Mouse (Mus musculus): ENCODE results near the gene Rab5c.

Rab5c gene

GRCm38 (mm10) chr11:100702081-100702851 lies 35.7 kb downstream of the Rab5c start:
- peak; percentile 41 to 70 for DNase-seq (ENCODE audit: low read depth in 2 of 2, low spot score in 2 of 2)

- DNase-seq (ENCODE audit: low read depth in 2 of 2, low spot score in 2 of 2): no peak
Observed at GRCm38 (mm10) chr11:100701301-100701700, 36.7 kb downstream of the Rab5c start.

GRCm38 (mm10) chr11:100700710-100701109 lies 37.3 kb downstream of the Rab5c start:
- no peak for DNase-seq (ENCODE audit: low read depth in 2 of 2, low spot score in 2 of 2)

GRCm38 (mm10) chr11:100697921-100698320 lies 40.1 kb downstream of the Rab5c start:
- DNase-seq (ENCODE audit: low read depth in 2 of 2, low spot score in 2 of 2): no peak

DNA sequence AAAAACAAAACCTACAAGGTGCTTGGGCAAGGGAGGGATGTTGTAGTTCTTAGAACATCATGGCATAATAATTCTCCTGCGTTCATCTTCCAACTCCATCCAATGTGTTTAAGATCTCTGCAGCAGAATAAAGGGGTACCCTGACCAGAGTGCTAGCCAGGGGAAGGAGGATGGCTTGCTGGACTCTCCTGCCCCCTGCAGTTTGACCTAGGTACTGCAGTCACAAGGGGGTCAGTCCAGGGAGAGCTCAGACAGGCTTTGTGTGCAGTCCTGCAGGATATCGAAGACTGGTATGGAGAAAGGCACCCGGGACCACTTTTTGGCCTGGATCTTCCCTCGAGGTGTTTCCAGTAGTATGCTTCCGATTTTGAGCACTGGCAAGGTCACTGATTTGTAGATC lies 43.1 kb downstream of the Rab5c start:
- peak; percentile 72 to 77 for DNase-seq (ENCODE audit: low read depth in 2 of 2, low spot score in 2 of 2)

DNA sequence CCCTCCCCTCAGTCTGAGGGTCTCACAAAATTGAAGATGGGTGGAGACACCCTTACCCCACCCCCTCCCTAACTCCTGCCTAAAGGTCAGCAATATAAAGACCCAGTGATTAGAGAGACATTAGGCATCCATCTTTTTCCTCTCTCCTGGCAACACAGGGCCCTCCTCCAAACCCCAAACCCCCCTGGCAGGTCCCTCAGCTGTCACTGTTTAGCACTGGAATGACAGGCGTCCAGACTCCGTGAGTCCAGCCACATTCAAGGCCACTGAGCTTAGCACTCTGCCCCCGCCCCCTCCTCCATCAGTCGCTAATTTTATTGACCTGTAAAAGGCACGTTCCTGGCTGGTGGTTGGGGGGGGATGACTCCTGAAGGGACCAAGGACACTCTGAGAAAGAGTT lies 44.9 kb downstream of the Rab5c start:
- no peak for DNase-seq (ENCODE audit: low read depth in 2 of 2, low spot score in 2 of 2)

GRCm38 (mm10) chr11:100692164-100692616 lies 45.8 kb downstream of the Rab5c start, which contains the start of gene Zfp385c:
TSS of gene Zfp385c (minus strand) at chr11:100692455.
- no peak for DNase-seq (ENCODE audit: low read depth in 2 of 2, low spot score in 2 of 2)

DNA sequence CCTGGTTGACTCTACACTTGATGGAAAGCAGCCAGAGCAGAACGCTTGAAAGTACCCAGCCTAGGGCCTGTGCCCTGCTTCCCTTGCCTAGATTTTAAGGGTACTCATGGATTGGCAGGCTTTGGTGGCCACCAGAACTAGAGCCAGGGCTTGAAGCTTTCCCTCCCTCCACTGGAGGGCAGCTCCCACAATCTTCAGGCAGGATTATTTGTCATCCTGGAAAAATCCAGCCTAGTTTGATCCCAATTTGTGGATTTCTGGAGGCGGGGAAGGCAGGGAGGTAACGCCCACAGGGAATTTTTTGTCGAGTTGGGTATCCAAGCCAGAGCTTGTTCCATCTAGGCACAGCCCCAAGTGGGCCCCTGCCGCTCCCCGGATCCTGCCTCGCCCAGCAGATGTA lies 47.6 kb downstream of the Rab5c start:
- no peak for DNase-seq (ENCODE audit: low read depth in 2 of 2, low spot score in 2 of 2)

- DNase-seq (ENCODE audit: low read depth in 2 of 2, low spot score in 2 of 2): no peak
Observed at GRCm38 (mm10) chr11:100688443-100688842, 49.6 kb downstream of the Rab5c start.

DNA sequence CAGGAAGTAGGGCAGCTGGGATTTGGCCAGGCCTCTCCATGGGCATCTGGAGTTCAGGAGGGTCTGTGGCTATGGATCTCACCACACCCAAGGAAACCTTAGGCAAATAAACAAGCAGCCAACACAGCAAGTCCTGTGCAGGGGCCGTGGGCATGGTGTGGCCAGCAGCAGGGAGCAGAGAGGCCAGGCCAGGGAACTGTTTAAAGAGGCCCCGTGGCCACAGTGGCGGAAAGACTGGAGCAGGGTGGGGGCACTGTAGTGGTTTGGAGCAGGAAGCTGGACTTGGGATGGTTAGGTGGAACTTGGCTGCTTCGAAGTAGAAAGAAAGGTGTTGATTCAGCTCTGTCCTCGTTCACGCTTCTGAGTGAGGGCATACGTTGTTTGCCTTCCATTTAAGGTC lies 50.8 kb downstream of the Rab5c start:
- no peak for DNase-seq (ENCODE audit: low read depth in 2 of 2, low spot score in 2 of 2)

DNA sequence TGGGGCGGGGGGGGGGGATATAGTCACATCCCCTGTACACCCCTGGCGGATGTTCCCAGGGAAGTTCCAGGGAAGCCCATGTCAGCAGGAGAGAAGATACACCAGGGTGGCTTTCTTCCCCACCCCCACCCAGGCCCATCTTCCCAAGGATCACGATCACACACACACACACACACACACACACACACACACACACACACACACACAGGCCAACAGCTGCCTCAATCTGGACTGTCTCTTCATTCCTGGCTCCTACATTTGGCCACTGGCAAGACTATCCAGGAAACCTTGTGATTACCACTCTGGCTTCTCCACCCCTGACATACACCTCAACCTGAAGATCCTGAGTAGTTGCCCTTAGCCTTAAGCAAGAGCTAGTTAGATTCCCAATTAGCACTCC lies 52.6 kb downstream of the Rab5c start:
- no peak for DNase-seq (ENCODE audit: low read depth in 2 of 2, low spot score in 2 of 2)

GRCm38 (mm10) chr11:100684084-100684483 lies 53.9 kb downstream of the Rab5c start:
- no peak for DNase-seq (ENCODE audit: low read depth in 2 of 2, low spot score in 2 of 2)

DNA sequence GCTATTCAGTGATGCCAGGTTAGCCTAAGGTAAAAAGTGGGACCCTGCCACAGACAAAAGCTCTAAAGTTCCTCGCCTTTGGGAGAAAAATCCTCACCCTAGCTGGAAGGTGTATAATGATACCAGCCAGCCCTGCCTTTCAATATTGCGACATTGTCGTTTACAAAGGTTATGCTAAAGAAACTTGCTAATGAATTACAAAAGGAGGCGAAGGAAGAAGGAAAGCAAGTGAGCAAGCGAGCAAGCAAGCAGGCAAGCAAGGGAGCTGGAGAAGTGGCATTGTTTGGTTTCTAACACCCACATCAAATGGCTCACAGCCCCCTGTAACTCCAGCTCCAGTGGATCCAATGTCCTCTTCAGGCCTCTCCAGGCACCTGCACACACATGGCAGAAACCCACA lies 55.5 kb downstream of the Rab5c start:
- no peak for DNase-seq (ENCODE audit: low read depth in 2 of 2, low spot score in 2 of 2)

DNA sequence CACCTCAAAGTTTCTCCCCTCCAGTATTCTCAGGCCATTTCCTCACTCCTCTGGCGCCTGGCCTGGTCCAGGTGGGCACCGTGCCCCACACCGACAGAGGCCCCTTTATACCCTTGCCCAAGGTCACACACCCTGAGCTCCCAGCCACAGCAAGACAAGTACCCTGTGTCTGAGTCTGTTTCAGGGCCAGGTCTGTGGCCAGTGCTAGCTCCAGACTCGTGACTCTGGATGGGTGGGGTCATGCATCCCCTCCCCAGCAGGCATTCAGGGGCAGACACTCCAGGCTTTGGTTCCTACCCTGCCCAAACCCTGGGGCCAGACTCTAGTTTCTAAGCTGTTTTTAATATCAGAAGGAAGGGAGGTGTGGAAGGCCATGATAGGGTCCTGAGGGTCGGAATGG lies 56.2 kb downstream of the Rab5c start:
- no peak for DNase-seq (ENCODE audit: low read depth in 2 of 2, low spot score in 2 of 2)

DNA sequence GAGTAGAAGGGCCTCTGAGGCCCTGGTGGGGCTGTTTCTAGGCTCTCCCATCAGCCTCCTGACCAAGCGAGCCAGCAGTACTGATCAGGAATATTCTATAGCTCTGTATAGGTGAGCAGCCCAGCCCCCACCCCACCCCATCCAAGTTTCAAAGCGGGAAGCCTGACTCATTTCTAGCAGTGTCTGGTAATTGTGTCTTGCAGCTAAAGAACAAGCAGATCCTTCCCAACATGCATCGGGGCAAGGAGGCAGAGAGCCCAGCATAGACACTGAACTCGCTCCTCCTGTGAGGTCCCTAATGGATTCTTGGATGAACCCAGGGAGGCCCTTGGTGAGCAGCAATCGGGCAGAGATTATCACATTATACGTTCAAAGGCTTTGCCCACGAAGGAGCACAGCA lies 60.2 kb downstream of the Rab5c start:
- DNase-seq (ENCODE audit: low read depth in 2 of 2, low spot score in 2 of 2): no peak

DNA sequence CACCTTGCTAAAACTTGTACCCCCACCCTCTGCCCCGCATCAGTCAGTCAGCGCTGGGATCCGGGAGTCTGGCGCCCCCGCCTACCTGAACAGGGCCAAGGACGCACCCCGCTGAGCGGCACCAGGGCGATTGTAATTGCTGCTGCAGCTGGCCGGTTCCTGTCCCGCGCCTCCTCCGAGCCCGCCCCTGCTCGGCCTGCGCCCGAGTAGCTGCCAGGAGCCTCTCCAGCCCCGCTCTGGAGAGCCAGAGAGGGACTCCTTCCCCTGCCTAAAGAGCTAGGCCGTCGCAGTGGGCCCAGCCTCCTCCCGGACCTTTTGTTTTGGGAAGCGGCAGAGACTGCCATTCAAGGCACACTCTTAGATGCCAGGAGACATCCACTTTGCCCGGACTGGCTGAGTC lies 64.8 kb downstream of the Rab5c start:
- no peak for DNase-seq (ENCODE audit: low read depth in 2 of 2, low spot score in 2 of 2)

DNA sequence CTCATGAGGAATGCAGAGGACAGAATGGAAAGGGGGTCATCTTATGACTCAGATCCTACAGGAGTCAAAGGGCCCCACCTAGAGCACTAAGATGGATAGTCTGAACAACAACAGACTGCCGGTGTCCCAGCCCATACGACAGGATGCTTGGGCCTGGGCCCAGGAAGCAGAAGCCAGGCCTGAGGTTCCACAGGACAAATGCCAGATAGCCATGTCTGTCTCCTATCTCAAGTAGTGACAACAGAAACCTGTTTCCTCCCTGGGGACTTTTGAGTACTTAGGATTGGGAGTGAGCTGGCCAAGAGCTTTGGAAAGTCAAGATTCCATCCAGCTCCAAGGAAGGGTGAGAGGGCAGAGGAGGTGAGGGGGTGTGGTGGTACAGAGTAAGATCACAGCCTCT lies 66.1 kb downstream of the Rab5c start:
- DNase-seq (ENCODE audit: low read depth in 2 of 2, low spot score in 2 of 2): no peak

DNA sequence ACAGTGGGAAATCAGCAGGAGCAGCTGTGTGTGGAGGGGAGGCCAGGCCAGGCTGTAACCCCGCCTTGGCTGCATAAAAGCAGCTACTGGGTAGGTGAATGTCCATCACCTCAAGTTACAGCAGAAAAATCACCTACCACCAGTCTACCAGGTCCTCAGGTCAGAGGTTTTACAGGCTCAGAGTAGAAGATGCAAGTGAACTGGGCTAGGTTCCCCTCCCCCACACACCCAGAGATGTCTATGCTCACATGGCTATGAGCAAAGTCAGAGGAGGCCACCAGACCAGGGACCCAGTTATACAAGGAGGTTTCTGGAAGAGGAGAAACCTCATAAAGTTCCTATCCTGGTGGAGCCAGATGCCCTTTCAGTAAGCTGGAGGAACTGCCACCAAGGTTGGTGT lies 67.0 kb downstream of the Rab5c start:
- DNase-seq (ENCODE audit: low read depth in 2 of 2, low spot score in 2 of 2): no peak
